Mouse (Mus musculus): ENCODE data around the gene Uaca. TPM values are rescaled to one million over a fixed set of nuclear protein-coding genes. Genes with fewer than 3 reads are reported as not detected.

Gene Uaca
- total and polyA plus RNA-seq, 3 experiments: 0.17 to 0.34 TPM; not detected in 1

DNA sequence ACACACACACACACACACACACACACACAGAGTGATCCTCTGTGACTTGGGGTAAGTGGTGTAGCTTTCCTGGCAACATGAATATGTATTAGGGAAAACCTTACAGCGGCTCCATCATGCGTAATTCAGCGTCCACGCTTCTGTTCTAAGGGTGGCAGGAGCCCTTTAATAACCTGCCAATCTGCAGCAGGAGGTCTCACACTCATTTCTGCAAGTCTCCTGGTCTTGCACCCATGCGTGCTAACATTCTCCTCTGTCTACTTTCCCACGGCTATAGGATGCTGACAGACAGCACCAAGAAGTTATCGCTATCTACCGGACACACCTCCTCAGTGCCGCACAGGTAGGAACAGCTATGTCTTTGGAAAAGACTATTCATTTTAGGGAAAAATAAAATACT lies 81.7 kb downstream of the Uaca start:
- no peak for DNase-seq (ENCODE audit: extremely low read depth)
- H3K4me3 ChIP-seq (replicated peaks in 1 of 3; ENCODE audit: low read depth in 2 of 3, low read length in 2 of 3, poor library complexity in 1 of 3): no peak overlapping the region
- peaks cover 2% of the 10 kb centered on the region for H3K27me3 ChIP-seq (replicated peaks)
- no peak overlapping the region for H3K9ac ChIP-seq (ENCODE audit: insufficient read depth, low read depth)
- dilution Hi-C loops (cut with MboI; ENCODE audit: extremely low pct_ligation_motif_present, extremely low pct_unique_long_range_greater_than_20kb, low sequenced_read_pairs) (no loop called here), in situ Hi-C loops (cut with MboI; ENCODE audit: low pct_ligation_motif_present, low pct_unique_long_range_greater_than_20kb, low sequenced_read_pairs) (no loop called here)
- no peak overlapping the region for H3K27ac ChIP-seq (ENCODE audit: insufficient read depth, low read depth)
- peaks cover 0 to 5% of the 10 kb centered on the region in 2 experiments; a peak in 1 of 4 replicates for H3K4me1 ChIP-seq (ENCODE audit: control insufficient read depth in 1 of 2, insufficient read depth in 2 of 2)
- no peaks in the 10 kb centered on the region for H3K36me3 ChIP-seq (replicated peaks in 1 of 2; ENCODE audit: control insufficient read depth in 1 of 2, insufficient read depth in 1 of 2, low read length in 1 of 2)
- no peaks in the 10 kb centered on the region for H3K9me3 ChIP-seq (replicated peaks; ENCODE audit: low read length)
- H3K4me2 ChIP-seq (ENCODE audit: insufficient read depth, low read depth, poor library complexity, severe bottlenecking): no peak overlapping the region
- TF ChIP-seq IRF4 (IDR thresholded peaks at IDR 0.05; ENCODE audit: low read depth, low read length) (no peak), EP300 (IDR thresholded peaks at IDR 0.05; ENCODE audit: low read length) (no peak), MEF2A (IDR thresholded peaks at IDR 0.05; ENCODE audit: borderline replicate concordance, low read depth, low read length) (no peak), ZKSCAN1 (IDR thresholded peaks at IDR 0.05; ENCODE audit: borderline replicate concordance, low read depth, low read length) (no peak), RAD21 (IDR thresholded peaks at IDR 0.05; ENCODE audit: low read depth, low read length) (no peak), UBTF (IDR thresholded peaks at IDR 0.05; ENCODE audit: low read depth, low read length) (no peak), POLR2A (IDR thresholded peaks at IDR 0.05; ENCODE audit: low read depth, low read length) (no peak), KAT2A (IDR thresholded peaks at IDR 0.05; ENCODE audit: insufficient replicate concordance, low read length) (no peak), GABPA (IDR thresholded peaks at IDR 0.05; ENCODE audit: insufficient replicate concordance, low read depth, low read length) (no peak), MAFK (IDR thresholded peaks at IDR 0.05; ENCODE audit: insufficient replicate concordance, low read length) (no peak), CHD1 (IDR thresholded peaks at IDR 0.05; ENCODE audit: low read depth, low read length) (no peak), MXI1 (IDR thresholded peaks at IDR 0.05; ENCODE audit: low read depth, low read length) (no peak), MAX (IDR thresholded peaks at IDR 0.05; ENCODE audit: low read length) (no peak), PAX5 (IDR thresholded peaks at IDR 0.05; ENCODE audit: low read length) (no peak), CTCF (conservative IDR thresholded peaks at IDR 0.05 in 1 of 2, IDR thresholded peaks at IDR 0.05 in 1 of 2; ENCODE audit: low read depth in 2 of 2, low read length in 2 of 2) (no peak), JUND (conservative IDR thresholded peaks at IDR 0.05; ENCODE audit: low read depth, low read length) (no peak), NRF1 (IDR thresholded peaks at IDR 0.05; ENCODE audit: low read depth, low read length) (no peak)
- H3K79me2 ChIP-seq (replicated peaks; ENCODE audit: control insufficient read depth, extremely low read depth, insufficient read depth, poor library complexity, severe bottlenecking): no peaks in the 10 kb centered on the region

DNA sequence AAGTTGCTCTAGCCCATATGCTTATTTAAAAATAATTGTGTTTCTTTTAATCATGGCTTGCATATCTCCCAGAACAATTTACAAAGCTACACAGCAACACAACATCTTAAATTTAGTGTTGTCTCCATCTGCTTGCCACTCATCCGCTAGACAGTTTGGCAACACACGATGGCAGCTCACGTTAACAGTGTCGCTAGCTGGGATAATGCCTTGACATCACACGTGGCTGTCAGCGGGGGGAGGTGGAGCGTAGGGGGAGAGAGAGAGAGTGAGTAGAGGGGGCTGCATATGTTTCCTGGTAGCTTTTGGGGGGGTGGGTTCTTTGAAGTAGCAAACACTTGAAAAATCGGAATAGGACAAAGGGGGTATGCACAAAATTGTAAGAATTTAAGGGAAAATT lies 82.2 kb downstream of the Uaca start:
- Histone ChIP-seq H3K9ac (ENCODE audit: insufficient read depth, low read depth) (no peak overlapping the region), H3K9me3 (replicated peaks; ENCODE audit: low read length) (no peaks in the 10 kb centered on the region), H3K27me3 (replicated peaks) (peaks cover 2% of the 10 kb centered on the region), H3K4me3 (replicated peaks in 1 of 3; ENCODE audit: low read depth in 2 of 3, low read length in 2 of 3, poor library complexity in 1 of 3) (no peak overlapping the region), H3K4me1 (ENCODE audit: control insufficient read depth in 1 of 2, insufficient read depth in 2 of 2) (peaks cover 0 to 5% of the 10 kb centered on the region in 2 experiments; a peak in 1 of 4 replicates), H3K4me2 (ENCODE audit: insufficient read depth, low read depth, poor library complexity, severe bottlenecking) (no peak overlapping the region), H3K27ac (ENCODE audit: insufficient read depth, low read depth) (no peak overlapping the region), H3K36me3 (replicated peaks in 1 of 2; ENCODE audit: control insufficient read depth in 1 of 2, insufficient read depth in 1 of 2, low read length in 1 of 2) (no peaks in the 10 kb centered on the region), H3K79me2 (replicated peaks; ENCODE audit: control insufficient read depth, extremely low read depth, insufficient read depth, poor library complexity, severe bottlenecking) (no peaks in the 10 kb centered on the region)
- dilution Hi-C loops (cut with MboI; ENCODE audit: extremely low pct_ligation_motif_present, extremely low pct_unique_long_range_greater_than_20kb, low sequenced_read_pairs): no loop called here
- DNase-seq (ENCODE audit: extremely low read depth): no peak
- in situ Hi-C loops (cut with MboI; ENCODE audit: low pct_ligation_motif_present, low pct_unique_long_range_greater_than_20kb, low sequenced_read_pairs): no loop called here
- TF ChIP-seq CTCF (conservative IDR thresholded peaks at IDR 0.05 in 1 of 2, IDR thresholded peaks at IDR 0.05 in 1 of 2; ENCODE audit: low read depth in 2 of 2, low read length in 2 of 2) (no peak), TBP (conservative IDR thresholded peaks at IDR 0.05; ENCODE audit: low read depth, low read length) (no peak), POLR2AphosphoS2 (IDR thresholded peaks at IDR 0.05; ENCODE audit: low read depth, low read length) (no peak), GABPA (IDR thresholded peaks at IDR 0.05; ENCODE audit: insufficient replicate concordance, low read depth, low read length) (no peak), ELF1 (IDR thresholded peaks at IDR 0.05; ENCODE audit: low read depth, low read length) (no peak), ZC3H11A (IDR thresholded peaks at IDR 0.05; ENCODE audit: low read depth, low read length) (no peak), MEF2A (IDR thresholded peaks at IDR 0.05; ENCODE audit: borderline replicate concordance, low read depth, low read length) (no peak), MAFK (IDR thresholded peaks at IDR 0.05; ENCODE audit: insufficient replicate concordance, low read length) (no peak)
